Mouse (Mus musculus) thymus, adult 2 months (tissue): ENCODE results near the gene Tfdp1.

Experiments used
- CTCF ChIP-seq: fragments of 200-500 bp; IDR thresholded peaks from 2 replicates; pipeline ENCODE4 v1.5.1; 2012; ENCODE audit warnings: mild to moderate bottlenecking, control low read depth, low read length, moderate library complexity, borderline replicate concordance; ENCODE audit not compliant: control insufficient read depth, poor library complexity, insufficient read depth; ENCODE audit errors: extremely low read depth
- POLR2A ChIP-seq: fragments of 200-500 bp; IDR thresholded peaks from 2 replicates; pipeline ENCODE4 v1.6.1; 2012; ENCODE audit warnings: mild to moderate bottlenecking, low read length, control low read depth, moderate library complexity; ENCODE audit not compliant: control insufficient read depth, poor library complexity, insufficient read depth; ENCODE audit errors: extremely low read depth

DNA sequence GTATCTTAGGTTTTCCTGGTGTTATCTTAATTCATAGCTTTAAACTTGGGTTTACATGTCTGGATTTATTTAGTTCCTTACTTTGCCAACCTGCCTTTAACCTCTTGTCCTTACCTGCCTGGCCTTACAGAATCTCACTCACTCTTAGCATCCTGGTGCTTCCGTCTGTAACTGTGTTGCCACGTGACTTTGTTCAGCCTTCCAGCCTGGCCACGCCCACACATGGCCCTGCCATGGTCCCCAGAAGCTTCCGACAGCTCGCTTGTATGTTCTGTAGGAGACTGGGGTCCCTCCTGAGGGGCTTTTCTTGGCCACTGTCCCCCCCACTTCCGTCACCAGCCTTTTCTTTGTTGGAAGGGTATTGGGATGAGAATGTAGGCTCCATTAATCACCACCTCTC is 17.7 kb downstream of the Tfdp1 start:
- TF ChIP-seq POLR2A (no peak), CTCF (no peak)
